Mouse (Mus musculus) Muller cell, postnatal 12 days (primary cell): Measurements from ENCODE around the gene Tnik.

ENCODE experiments used
- DNase-seq: peaks from one replicate; pipeline ENCODE4 v3.0.0-alpha.2; 2015; ENCODE audit errors: inconsistent ontology term

Gene Tnik

GRCm38 (mm10) chr3:28350147-28350801, 87.3 kb downstream of the Tnik start:
- no peak for DNase-seq

- DNase-seq = no peak
These were observed 95.4 kb downstream of the Tnik start for GRCm38 (mm10) chr3:28358391-28358790.

GRCm38 (mm10) chr3:28359138-28359537, 96.1 kb downstream of the Tnik start:
- DNase-seq = no peak

GRCm38 (mm10) chr3:28361056-28361455, 98.0 kb downstream of the Tnik start:
- no peak for DNase-seq

- no peak for DNase-seq
These were observed 100.6 kb downstream of the Tnik start for GRCm38 (mm10) chr3:28363441-28364125.

- DNase-seq = no peak
These were observed 105.7 kb downstream of the Tnik start for GRCm38 (mm10) chr3:28368746-28369145.

- DNase-seq = no peak
These were observed 106.3 kb downstream of the Tnik start for GRCm38 (mm10) chr3:28369266-28369665.

- DNase-seq = no peak
These were observed 106.7 kb downstream of the Tnik start for GRCm38 (mm10) chr3:28369698-28370097.

GRCm38 (mm10) chr3:28371583-28371982, 108.6 kb downstream of the Tnik start:
- DNase-seq = no peak

GRCm38 (mm10) chr3:28372459-28372858, 109.4 kb downstream of the Tnik start:
- DNase-seq = no peak

GRCm38 (mm10) chr3:28374738-28375510, 111.9 kb downstream of the Tnik start:
- no peak for DNase-seq

GRCm38 (mm10) chr3:28380224-28380623, 117.2 kb downstream of the Tnik start:
- DNase-seq = no peak

GRCm38 (mm10) chr3:28383526-28384126, 120.6 kb downstream of the Tnik start:
- DNase-seq = peak; percentile 82

- no peak for DNase-seq
These were observed 122.4 kb downstream of the Tnik start for GRCm38 (mm10) chr3:28385199-28385975.

GRCm38 (mm10) chr3:28388540-28388939, 125.5 kb downstream of the Tnik start:
- no peak for DNase-seq

- no peak for DNase-seq
These were observed 127.2 kb downstream of the Tnik start for GRCm38 (mm10) chr3:28390183-28390582.

GRCm38 (mm10) chr3:28392542-28392941, 129.5 kb downstream of the Tnik start:
- no peak for DNase-seq

- no peak for DNase-seq
These were observed 135.8 kb downstream of the Tnik start for GRCm38 (mm10) chr3:28398781-28399180.

GRCm38 (mm10) chr3:28399593-28400216, 136.7 kb downstream of the Tnik start:
- no peak for DNase-seq

GRCm38 (mm10) chr3:28401335-28401734, 138.3 kb downstream of the Tnik start:
- peak; percentile 57 for DNase-seq

GRCm38 (mm10) chr3:28402221-28402620, 139.2 kb downstream of the Tnik start:
- DNase-seq = no peak
